Mouse (Mus musculus): Measurements from ENCODE around the gene Msl3l2.

The Msl3l2 gene

GRCm38 (mm10) chr10:56106333-56106995 is at the start of gene Msl3l2:
TSS of gene Msl3l2 (plus strand) at chr10:56106917.
- peak; percentile 83 for DNase-seq (ENCODE audit: low spot score)

- no peak for DNase-seq (ENCODE audit: low spot score)
These were observed 47.7 kb upstream of the Msl3l2 start for GRCm38 (mm10) chr10:56058979-56059422.

- DNase-seq (ENCODE audit: low spot score), result no peak
These were observed 45.4 kb upstream of the Msl3l2 start for GRCm38 (mm10) chr10:56061238-56061830.

- DNase-seq (ENCODE audit: low spot score), result no peak
These were observed 44.0 kb upstream of the Msl3l2 start for GRCm38 (mm10) chr10:56062746-56063145.

- DNase-seq (ENCODE audit: low spot score), result no peak
These were observed 17.0 kb upstream of the Msl3l2 start for GRCm38 (mm10) chr10:56089714-56090113.

GRCm38 (mm10) chr10:56094586-56094985 is 12.1 kb upstream of the Msl3l2 start:
- DNase-seq (ENCODE audit: low spot score), result no peak

- DNase-seq (ENCODE audit: low spot score), result no peak
These were observed 10.0 kb upstream of the Msl3l2 start for GRCm38 (mm10) chr10:56096757-56097156.

GRCm38 (mm10) chr10:56099126-56099525 is 7.6 kb upstream of the Msl3l2 start:
- no peak for DNase-seq (ENCODE audit: low spot score)

GRCm38 (mm10) chr10:56099641-56100310 is 6.9 kb upstream of the Msl3l2 start:
- DNase-seq (ENCODE audit: low spot score), result no peak

GRCm38 (mm10) chr10:56106996-56107334 is 248 bp downstream of the Msl3l2 start:
- DNase-seq (ENCODE audit: low spot score), result no peak

GRCm38 (mm10) chr10:56114951-56115635 is 8.4 kb downstream of the Msl3l2 start:
- DNase-seq (ENCODE audit: low spot score), result peak; percentile 30

GRCm38 (mm10) chr10:56115636-56116180 is 9.0 kb downstream of the Msl3l2 start:
- DNase-seq (ENCODE audit: low spot score), result no peak

GRCm38 (mm10) chr10:56126972-56127371 is 20.3 kb downstream of the Msl3l2 start:
- no peak for DNase-seq (ENCODE audit: low spot score)

GRCm38 (mm10) chr10:56129642-56130041 is 22.9 kb downstream of the Msl3l2 start:
- DNase-seq (ENCODE audit: low spot score), result no peak

GRCm38 (mm10) chr10:56137191-56137590 is 30.5 kb downstream of the Msl3l2 start:
- no peak for DNase-seq (ENCODE audit: low spot score)

GRCm38 (mm10) chr10:56148920-56149319 is 42.2 kb downstream of the Msl3l2 start:
- no peak for DNase-seq (ENCODE audit: low spot score)

- DNase-seq (ENCODE audit: low spot score), result no peak
These were observed 50.2 kb downstream of the Msl3l2 start for GRCm38 (mm10) chr10:56156956-56157355.

- no peak for DNase-seq (ENCODE audit: low spot score)
These were observed 51.5 kb downstream of the Msl3l2 start for GRCm38 (mm10) chr10:56158207-56158606.

- no peak for DNase-seq (ENCODE audit: low spot score)
These were observed 52.0 kb downstream of the Msl3l2 start for GRCm38 (mm10) chr10:56158748-56159147.

- no peak for DNase-seq (ENCODE audit: low spot score)
These were observed 57.7 kb downstream of the Msl3l2 start for GRCm38 (mm10) chr10:56164411-56164810.

- DNase-seq (ENCODE audit: low spot score), result no peak
These were observed 59.0 kb downstream of the Msl3l2 start for GRCm38 (mm10) chr10:56165758-56166157.

Data from ovary, adult 18-20 months (tissue).